Comparison of ENCODE assay signal across 8 mouse cellular contexts in the genomic region with DNA sequence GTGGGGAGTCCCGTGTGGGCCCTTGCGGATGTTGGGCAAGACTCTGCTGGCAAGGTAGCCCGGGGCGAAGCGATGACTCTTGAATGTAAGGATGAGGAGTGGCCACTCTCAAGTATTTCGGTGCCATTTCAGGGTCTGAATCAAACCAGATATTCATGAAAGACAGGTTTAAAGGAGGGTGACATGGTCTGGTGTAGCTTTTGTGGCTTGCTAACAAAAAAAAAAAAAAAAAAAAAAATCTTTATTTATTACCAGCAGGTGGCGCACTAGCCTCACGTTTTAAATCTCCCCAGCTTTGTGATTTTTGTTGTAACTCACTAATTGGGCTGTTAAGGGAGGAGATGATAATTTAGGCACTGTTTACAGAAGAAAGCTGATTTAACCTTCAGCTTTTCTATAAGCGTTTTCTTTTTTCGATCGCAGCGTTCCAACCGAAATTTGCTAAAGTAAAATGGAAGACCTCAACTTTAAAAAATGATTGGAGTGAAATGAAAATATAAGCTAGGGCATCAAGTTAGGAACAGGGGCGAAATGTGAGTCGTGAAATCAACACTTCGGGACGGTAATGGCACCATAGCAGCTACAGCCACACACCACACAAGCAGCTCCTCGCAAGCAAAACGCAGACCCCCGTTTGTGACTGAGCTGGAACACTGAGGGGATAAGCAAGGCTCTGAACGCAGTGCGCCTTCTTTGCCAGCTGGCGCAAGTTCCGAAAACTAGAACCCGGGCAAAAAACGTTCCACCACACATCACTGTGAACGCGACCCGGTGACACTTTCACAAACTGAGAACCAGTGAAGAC. TPM values are rescaled to one million over a fixed set of nuclear protein-coding genes. Genes with fewer than 3 reads are reported as not detected.
DNase-seq lines count a peak whose midpoint lies in the region; ATAC-seq and TF ChIP-seq lines count a peak whose summit lies in the region.

No protein-coding gene starts in this region.

- peak overlapping the region; percentile 54 for H3K4me2 ChIP-seq in kidney, embryonic 15.5 days
- H3K4me2 ChIP-seq in embryonic facial prominence, embryonic 11.5 days (ENCODE audit: low read depth, low read length): no peak overlapping the region
- H3K4me2 ChIP-seq in intestine, embryonic 15.5 days (replicated peaks): peak overlapping the region; percentile 54
- no peak overlapping the region for H3K4me2 ChIP-seq in midbrain, embryonic 11.5 days

- no peak for TF ChIP-seq EP300 in MEL (IDR thresholded peaks at IDR 0.05; ENCODE audit: low read depth in 1 of 2, low read length in 2 of 2)

- H3K27me3 ChIP-seq in kidney, embryonic 15.5 days: peaks cover 28% of the 10 kb centered on the region
- H3K27me3 ChIP-seq in MEL (ENCODE audit: control insufficient read depth in 1 of 2, insufficient read depth in 2 of 2, low read length in 2 of 2): no peaks in the 10 kb centered on the region
- H3K27me3 ChIP-seq in embryonic facial prominence, embryonic 11.5 days (ENCODE audit: control insufficient read depth, insufficient read depth, low read length): no peaks in the 10 kb centered on the region
- H3K27me3 ChIP-seq in intestine, embryonic 15.5 days (replicated peaks): no peaks in the 10 kb centered on the region
- H3K27me3 ChIP-seq in midbrain, embryonic 11.5 days (ENCODE audit: control insufficient read depth, insufficient read depth, low read length): no peaks in the 10 kb centered on the region

- H3K27ac ChIP-seq in kidney, embryonic 15.5 days: no peak overlapping the region
- no peak overlapping the region for H3K27ac ChIP-seq in MEL (ENCODE audit: control insufficient read depth, low read depth, low read length)
- no peak overlapping the region for H3K27ac ChIP-seq in embryonic facial prominence, embryonic 11.5 days (replicated peaks; ENCODE audit: low read depth, low read length)
- no peak overlapping the region for H3K27ac ChIP-seq in intestine, embryonic 15.5 days
- no peak overlapping the region for H3K27ac ChIP-seq in midbrain, embryonic 11.5 days (ENCODE audit: low read depth, low read length)

- no peaks in the 10 kb centered on the region for H3K36me3 ChIP-seq in kidney, embryonic 15.5 days
- no peaks in the 10 kb centered on the region for H3K36me3 ChIP-seq in MEL (ENCODE audit: control insufficient read depth in 1 of 2, insufficient read depth in 2 of 2, low read length in 2 of 2)
- H3K36me3 ChIP-seq in embryonic facial prominence, embryonic 11.5 days (replicated peaks; ENCODE audit: control insufficient read depth, insufficient read depth, low read depth, low read length): no peaks in the 10 kb centered on the region
- no peaks in the 10 kb centered on the region for H3K36me3 ChIP-seq in intestine, embryonic 15.5 days
- H3K36me3 ChIP-seq in midbrain, embryonic 11.5 days (ENCODE audit: control insufficient read depth, insufficient read depth, low read length): no peaks in the 10 kb centered on the region

- no peaks in the 10 kb centered on the region for H3K4me1 ChIP-seq in kidney, embryonic 15.5 days
- H3K4me1 ChIP-seq in MEL (ENCODE audit: control insufficient read depth in 1 of 2, insufficient read depth in 2 of 2, low read length in 2 of 2): no peaks in the 10 kb centered on the region
- no peaks in the 10 kb centered on the region for H3K4me1 ChIP-seq in embryonic facial prominence, embryonic 11.5 days (ENCODE audit: control insufficient read depth, insufficient read depth, low read length)
- no peaks in the 10 kb centered on the region for H3K4me1 ChIP-seq in intestine, embryonic 15.5 days (replicated peaks)
- no peaks in the 10 kb centered on the region for H3K4me1 ChIP-seq in midbrain, embryonic 11.5 days (ENCODE audit: control insufficient read depth, insufficient read depth, low read length)

- no peak for TF ChIP-seq POLR2A in MEL (IDR thresholded peaks at IDR 0.05; ENCODE audit: control insufficient read depth in 1 of 2, insufficient read depth in 1 of 2, low read depth in 1 of 2, low read length in 2 of 2, poor library complexity in 1 of 2)

- no peaks in the 10 kb centered on the region for H3K9me3 ChIP-seq in kidney, embryonic 15.5 days (replicated peaks)
- no peaks in the 10 kb centered on the region for H3K9me3 ChIP-seq in MEL (replicated peaks; ENCODE audit: insufficient read depth, low read length)
- no peaks in the 10 kb centered on the region for H3K9me3 ChIP-seq in embryonic facial prominence, embryonic 11.5 days (replicated peaks; ENCODE audit: control insufficient read depth, low read length)
- H3K9me3 ChIP-seq in intestine, embryonic 15.5 days: no peaks in the 10 kb centered on the region
- H3K9me3 ChIP-seq in midbrain, embryonic 11.5 days (ENCODE audit: control insufficient read depth, low read length): no peaks in the 10 kb centered on the region

- TF ChIP-seq CTCF in MEL (IDR thresholded peaks at IDR 0.05 in 2 of 3, conservative IDR thresholded peaks at IDR 0.05 in 1 of 3; ENCODE audit: control insufficient read depth in 1 of 3, insufficient read depth in 1 of 3, low read depth in 2 of 3, low read length in 3 of 3, poor library complexity in 1 of 3, severe bottlenecking in 1 of 3): peak in 1 of 3 experiments; percentile 60; a peak in 2 of 6 replicates

- 0 out of 2 replicates have a peak overlapping the region, but pooled peaks have one; percentile 4 for H3K9ac ChIP-seq in kidney, embryonic 15.5 days
- no peak overlapping the region for H3K9ac ChIP-seq in MEL (ENCODE audit: control insufficient read depth, low read depth, low read length, poor library complexity, severe bottlenecking)
- H3K9ac ChIP-seq in embryonic facial prominence, embryonic 11.5 days (replicated peaks; ENCODE audit: low read length): no peak overlapping the region
- H3K9ac ChIP-seq in intestine, embryonic 15.5 days: no peak overlapping the region
- H3K9ac ChIP-seq in midbrain, embryonic 11.5 days (ENCODE audit: low read length): no peak overlapping the region

- peak; percentile 82 for TF ChIP-seq RAD21 in MEL (IDR thresholded peaks at IDR 0.05; ENCODE audit: low read depth, low read length)

- peak overlapping the region; percentile 30 for H3K4me3 ChIP-seq in kidney, embryonic 15.5 days (replicated peaks)
- H3K4me3 ChIP-seq in MEL (ENCODE audit: control insufficient read depth in 1 of 2, insufficient read depth in 1 of 2, low read depth in 2 of 2, low read length in 2 of 2): no peak overlapping the region
- H3K4me3 ChIP-seq in embryonic facial prominence, embryonic 11.5 days (ENCODE audit: low read depth, low read length): no peak overlapping the region
- H3K4me3 ChIP-seq in intestine, embryonic 15.5 days (replicated peaks): no peak overlapping the region
- H3K4me3 ChIP-seq in midbrain, embryonic 11.5 days (ENCODE audit: low read depth, low read length): no peak overlapping the region

- H3K79me2 ChIP-seq in MEL (ENCODE audit: control insufficient read depth, insufficient read depth, low read length, poor library complexity): no peaks in the 10 kb centered on the region

- no peak for DNase-seq in kidney, adult 11 months
- peak; percentile 54 for DNase-seq in MEL (ENCODE audit: low read depth, low spot score)
- peak; percentile 64 for DNase-seq in embryonic facial prominence, embryonic 11.5 days (ENCODE audit: low spot score)
- peak; percentile 88 for DNase-seq in midbrain, embryonic 11.5 days (ENCODE audit: low spot score, missing footprints)
- DNase-seq in ovary, postnatal 36 days (ENCODE audit: low spot score): no peak

- 44% methylated on average over 29 of the region's 29 CpGs for WGBS in kidney, embryonic 15.5 days
- 58% methylated on average over 29 of the region's 29 CpGs for WGBS in embryonic facial prominence, embryonic 11.5 days
- 48% methylated on average over 29 of the region's 29 CpGs for WGBS in intestine, embryonic 15.5 days
- WGBS in midbrain, embryonic 11.5 days: 65% methylated on average over 28 of the region's 29 CpGs

- no peak for ATAC-seq in kidney, embryonic 15.5 days (replicated peaks; ENCODE audit: low FRiP score)
- no peak for ATAC-seq in embryonic facial prominence, embryonic 11.5 days (replicated peaks; ENCODE audit: insufficient number of reproducible peaks, low FRiP score, low TSS enrichment, low read depth)
- ATAC-seq in intestine, embryonic 15.5 days: no peak
- ATAC-seq in midbrain, embryonic 11.5 days (ENCODE audit: low FRiP score): peak; percentile 59
- no peak for ATAC-seq in monocyte, adult 5-6 weeks (replicated peaks; ENCODE audit: insufficient number of reproducible peaks, low FRiP score, low TSS enrichment, poor library complexity, severe bottlenecking)

RNA-seq across cellular contexts. Expression of gene Erich3, which starts 16.8 kb away (rescaled TPM):
- polyA plus RNA-seq in kidney, embryonic 15.5 days (2015; fragmentation: Nextera tagmentation; extraction: Ambion mirVana): 0.10 TPM in 1 of 2 replicates, not detected in the other
- total RNA-seq in MEL (2012; rRNA removed): not detected in 2 replicates
- polyA plus RNA-seq in MEL (2012; ENCODE audit: insufficient read depth in 1 of 2, insufficient read length in 2 of 2, low read depth in 1 of 2, low replicate concordance in 2 of 2, missing spikeins in 1 of 2): not detected
- polyA plus RNA-seq in embryonic facial prominence, embryonic 11.5 days (2014; fragmentation: Nextera tagmentation; extraction: Ambion mirVana): 0.17 and 0.39 TPM in 2 replicates
- polyA plus RNA-seq in intestine, embryonic 15.5 days (2015; fragmentation: Nextera tagmentation; extraction: Ambion mirVana): 0.20 TPM in 2 replicates
- polyA plus RNA-seq in midbrain, embryonic 11.5 days (2014; fragmentation: Nextera tagmentation; extraction: Ambion mirVana): 0.20 and 0.80 TPM in 2 replicates
- total RNA-seq in monocyte, adult 5-6 weeks (2017): not detected in 3 replicates

RNA-seq across cellular contexts. Expression of gene Tyw3, which starts 49.9 kb away (rescaled TPM):
- polyA plus RNA-seq in kidney, embryonic 15.5 days (2015; fragmentation: Nextera tagmentation; extraction: Ambion mirVana): 13.8 and 15.8 TPM in 2 replicates
- total RNA-seq in MEL (2012; rRNA removed): 12.1 and 13.2 TPM in 2 replicates
- polyA plus RNA-seq in MEL (2012; ENCODE audit: insufficient read depth in 1 of 2, insufficient read length in 2 of 2, low read depth in 1 of 2, low replicate concordance in 2 of 2, missing spikeins in 1 of 2): 1 to 10 TPM in 1 of 2 experiments, not detected in 1; 6.7 TPM
- polyA plus RNA-seq in embryonic facial prominence, embryonic 11.5 days (2014; fragmentation: Nextera tagmentation; extraction: Ambion mirVana): 23.1 and 23.4 TPM in 2 replicates
- polyA plus RNA-seq in intestine, embryonic 15.5 days (2015; fragmentation: Nextera tagmentation; extraction: Ambion mirVana): 10.9 and 11.4 TPM in 2 replicates
- polyA plus RNA-seq in midbrain, embryonic 11.5 days (2014; fragmentation: Nextera tagmentation; extraction: Ambion mirVana): 18.4 and 19.0 TPM in 2 replicates
- total RNA-seq in monocyte, adult 5-6 weeks (2017): 0.86 to 3.5 TPM (median 2.7 TPM) in 3 replicates

RNA-seq across cellular contexts. Expression of gene Cryz, which starts 50.3 kb away (rescaled TPM):
- polyA plus RNA-seq in kidney, embryonic 15.5 days (2015; fragmentation: Nextera tagmentation; extraction: Ambion mirVana): 36.2 and 39.5 TPM in 2 replicates
- total RNA-seq in MEL (2012; rRNA removed): 10.7 and 12.2 TPM in 2 replicates
- polyA plus RNA-seq in MEL (2012; ENCODE audit: insufficient read depth in 1 of 2, insufficient read length in 2 of 2, low read depth in 1 of 2, low replicate concordance in 2 of 2, missing spikeins in 1 of 2): 10 to 100 TPM in 1 of 2 experiments, not detected in 1; 21.6 TPM
- 30.5 TPM in 2 replicates for polyA plus RNA-seq in embryonic facial prominence, embryonic 11.5 days (2014; fragmentation: Nextera tagmentation; extraction: Ambion mirVana)
- polyA plus RNA-seq in intestine, embryonic 15.5 days (2015; fragmentation: Nextera tagmentation; extraction: Ambion mirVana): 27.5 and 29.7 TPM in 2 replicates
- polyA plus RNA-seq in midbrain, embryonic 11.5 days (2014; fragmentation: Nextera tagmentation; extraction: Ambion mirVana): 18.6 and 21.2 TPM in 2 replicates
- total RNA-seq in monocyte, adult 5-6 weeks (2017): 0.67 to 3.1 TPM (median 1.8 TPM) in 3 replicates

Comparison
In these comparisons a context has a peak if more than half of its experiments do, and no peak if none do; other contexts are left out.
1. H3K4me2 ChIP-seq: peak in kidney, embryonic 15.5 days (single experiment) and intestine, embryonic 15.5 days (single experiment); none in embryonic facial prominence, embryonic 11.5 days (single experiment) and midbrain, embryonic 11.5 days (single experiment).
2. DNase-seq: peak in MEL (single experiment), embryonic facial prominence, embryonic 11.5 days (single experiment) and midbrain, embryonic 11.5 days (single experiment); none in kidney, adult 11 months (single experiment) and ovary, postnatal 36 days (single experiment).